Mouse (Mus musculus) hindbrain, embryonic 14.5 days (tissue): ENCODE data around the gene Sebox. TPM values are rescaled to one million over a fixed set of nuclear protein-coding genes. Genes with fewer than 3 reads are reported as not detected.
"Not testable (repeated sequence)": the region's sequence is repeated elsewhere in the genome, so short reads cannot be mapped to it uniquely, and the experiment has no call there.

ENCODE experiments used
- ATAC-seq: fragments of 200-750 bp; cut with Nextera tagmentation; 2 replicates; pipeline ENCODE4 v1.8.0; 2017; ENCODE audit warnings: moderate number of reproducible peaks, mild to moderate bottlenecking, moderate TSS enrichment, moderate library complexity; ENCODE audit not compliant: low FRiP score
- DNase-seq: peaks from one replicate; pipeline ENCODE4 v3.0.0-alpha.2; 2015; ENCODE audit warnings: low spot score
- H3K27ac ChIP-seq: fragments of 300-500 bp; sonication (generic); 2 replicates; pipeline ENCODE4 v1.5.1; 2014; ENCODE audit warnings: mild to moderate bottlenecking, moderate library complexity
- H3K27me3 ChIP-seq: fragments of 300-500 bp; sonication (generic); 2 replicates; pipeline ENCODE4 v1.6.1; 2014; ENCODE audit warnings: mild to moderate bottlenecking, low read length, mixed read lengths; ENCODE audit not compliant: control insufficient read depth, insufficient read depth
- H3K36me3 ChIP-seq: fragments of 300-500 bp; sonication (generic); replicated peaks from 2 replicates; pipeline ENCODE4 v1.6.1; 2014; ENCODE audit not compliant: control insufficient read depth, insufficient read depth
- H3K4me1 ChIP-seq: fragments of 300-500 bp; sonication (generic); replicated peaks from 2 replicates; pipeline ENCODE4 v1.6.1; 2014; ENCODE audit warnings: antibody characterized with exemption, low read length, mixed read lengths; ENCODE audit not compliant: control insufficient read depth, insufficient read depth
- H3K4me2 ChIP-seq: fragments of 300-500 bp; sonication (generic); replicated peaks from 2 replicates; pipeline ENCODE4 v1.6.1; 2014; ENCODE audit warnings: mild to moderate bottlenecking, moderate library complexity
- H3K4me3 ChIP-seq: fragments of 300-500 bp; sonication (generic); replicated peaks from 2 replicates; pipeline ENCODE4 v1.5.1; 2014; ENCODE audit warnings: mild to moderate bottlenecking, low read length
- H3K9ac ChIP-seq: fragments of 300-500 bp; sonication (generic); 2 replicates; pipeline ENCODE4 v1.6.1; 2014
- H3K9me3 ChIP-seq: fragments of 300-500 bp; sonication (generic); 2 replicates; pipeline ENCODE4 v1.6.1; 2016; ENCODE audit warnings: low read length; ENCODE audit not compliant: control insufficient read depth
- WGBS: fragments of 180-500 bp; shearing (Covaris S2); extraction: QIAGEN DNeasy Blood & Tissue Kit; methylation state at CpG from one replicate; pipeline ENCODE4 v1.1.7; 2014; 5-methylcytosine and 5-hydroxymethylcytosine counted together
- polyA plus RNA-seq: library from polyadenylated mRNA; unstranded; fragments of >200 nt; fragmentation: Nextera tagmentation; extraction: Ambion mirVana; gene quantifications from 2 replicates; pipeline ENCODE4 v1.2.1, GENCODE M21; 2014

The Sebox gene
- polyA plus RNA-seq, 1 experiment from 2014 or later = not detected

GRCm38 (mm10) chr11:78523241-78523955 lies 20.2 kb downstream of the Sebox start:
- no peak overlapping the region for H3K27ac ChIP-seq
- H3K9me3 ChIP-seq = no peaks in the 10 kb centered on the region
- H3K4me3 ChIP-seq = no peak overlapping the region
- H3K4me1 ChIP-seq = no peaks in the 10 kb centered on the region
- H3K36me3 ChIP-seq = peaks cover 100% of the 10 kb centered on the region
- peak; percentile 36 for DNase-seq
- H3K9ac ChIP-seq = no peak overlapping the region
- no peaks in the 10 kb centered on the region for H3K27me3 ChIP-seq
- no peak for ATAC-seq
- H3K4me2 ChIP-seq = no peak overlapping the region
- WGBS = 68% methylated on average over 9 of the region's 9 CpGs

GRCm38 (mm10) chr11:78524838-78525237 lies 21.6 kb downstream of the Sebox start:
- H3K9ac ChIP-seq = no peak overlapping the region
- no peak overlapping the region for H3K4me3 ChIP-seq
- WGBS = 77% methylated on average over 2 of the region's 2 CpGs
- no peak for ATAC-seq
- H3K27me3 ChIP-seq = no peaks in the 10 kb centered on the region
- H3K9me3 ChIP-seq = no peaks in the 10 kb centered on the region
- H3K4me1 ChIP-seq = no peaks in the 10 kb centered on the region
- H3K27ac ChIP-seq = no peak overlapping the region
- H3K4me2 ChIP-seq = no peak overlapping the region
- H3K36me3 ChIP-seq = peaks cover 100% of the 10 kb centered on the region
- no peak for DNase-seq

GRCm38 (mm10) chr11:78528714-78529113 lies 25.5 kb downstream of the Sebox start:
- Histone ChIP-seq H3K4me1 (no peaks in the 10 kb centered on the region), H3K4me2 (no peak overlapping the region), H3K9ac (no peak overlapping the region), H3K36me3 (peaks cover 67% of the 10 kb centered on the region), H3K4me3 (no peak overlapping the region), H3K27ac (no peak overlapping the region), H3K27me3 (no peaks in the 10 kb centered on the region), H3K9me3 (no peaks in the 10 kb centered on the region)
- DNase-seq = no peak
- no peak for ATAC-seq
- 84% methylated on average over 9 of the region's 9 CpGs for WGBS

- no peak overlapping the region for H3K9ac ChIP-seq
- no peak overlapping the region for H3K4me3 ChIP-seq
- no peak overlapping the region for H3K4me2 ChIP-seq
- peaks cover 9% of the 10 kb centered on the region for H3K4me1 ChIP-seq
- H3K36me3 ChIP-seq = peaks cover 54% of the 10 kb centered on the region
- H3K27me3 ChIP-seq = no peaks in the 10 kb centered on the region
- H3K27ac ChIP-seq = no peak overlapping the region
- DNase-seq = no peak
- ATAC-seq = no peak
- no peaks in the 10 kb centered on the region for H3K9me3 ChIP-seq
- 91% methylated on average over 12 of the region's 12 CpGs for WGBS
These were observed 26.8 kb downstream of the Sebox start for GRCm38 (mm10) chr11:78530001-78530400.

- Histone ChIP-seq H3K4me2 (no peak overlapping the region), H3K9me3 (no peaks in the 10 kb centered on the region), H3K9ac (no peak overlapping the region), H3K4me1 (peaks cover 13% of the 10 kb centered on the region), H3K27ac (no peak overlapping the region), H3K36me3 (peaks cover 44% of the 10 kb centered on the region), H3K27me3 (no peaks in the 10 kb centered on the region), H3K4me3 (no peak overlapping the region)
- ATAC-seq (no peak), DNase-seq (no peak)
- whole genome bisulfite sequencing = 82% methylated on average over 6 of the region's 6 CpGs
These were observed 27.8 kb downstream of the Sebox start for GRCm38 (mm10) chr11:78531046-78531445.

GRCm38 (mm10) chr11:78531515-78531914 lies 28.3 kb downstream of the Sebox start:
- peaks cover 39% of the 10 kb centered on the region for H3K36me3 ChIP-seq
- peaks cover 13% of the 10 kb centered on the region for H3K4me1 ChIP-seq
- not testable (repeated sequence) for H3K27ac ChIP-seq, H3K9ac ChIP-seq, H3K4me3 ChIP-seq, DNase-seq, H3K27me3 ChIP-seq, H3K4me2 ChIP-seq, ATAC-seq, H3K9me3 ChIP-seq
- WGBS = 98% methylated on average over 10 of the region's 10 CpGs

- Histone ChIP-seq H3K27me3 (no peaks in the 10 kb centered on the region), H3K36me3 (peaks cover 19% of the 10 kb centered on the region), H3K4me2 (peak overlapping the region; percentile 86), H3K9ac (no peak overlapping the region), H3K4me1 (peaks cover 26% of the 10 kb centered on the region), H3K27ac (no peak overlapping the region), H3K4me3 (peak overlapping the region; percentile 75), H3K9me3 (no peaks in the 10 kb centered on the region)
- WGBS = 95% methylated on average over 4 of the region's 4 CpGs
- ATAC-seq (no peak), DNase-seq (no peak)
These were observed 31.3 kb downstream of the Sebox start for GRCm38 (mm10) chr11:78534516-78534915.

GRCm38 (mm10) chr11:78535376-78536079 lies 32.3 kb downstream of the Sebox start:
- ATAC-seq (peak; percentile 5; the same call in 1 of the 2 replicates), DNase-seq (peak; percentile 65)
- WGBS = 1% methylated on average over 23 of the region's 23 CpGs
- peaks cover 20% of the 10 kb centered on the region for H3K36me3 ChIP-seq
- no peaks in the 10 kb centered on the region for H3K9me3 ChIP-seq
- peak overlapping the region; percentile 77 for H3K27ac ChIP-seq
- peaks cover 26% of the 10 kb centered on the region for H3K4me1 ChIP-seq
- peak overlapping the region; percentile 75 for H3K4me3 ChIP-seq
- H3K9ac ChIP-seq = peak overlapping the region; percentile 59
- peak overlapping the region; percentile 86 for H3K4me2 ChIP-seq
- H3K27me3 ChIP-seq = no peaks in the 10 kb centered on the region

GRCm38 (mm10) chr11:78536080-78536689 lies 32.9 kb downstream of the Sebox start, which contains the start of the genes Tnfaip1 and Ift20:
TSS of gene Tnfaip1 (minus strand) at chr11:78536332.
TSS of gene Ift20 (plus strand) at chr11:78536361.
- Histone ChIP-seq H3K36me3 (peaks cover 27% of the 10 kb centered on the region), H3K4me3 (peak within 1 kb of the TSS; percentile 75), H3K4me1 (peaks cover 26% of the 10 kb centered on the region), H3K9ac (peak within 1 kb of the TSS; percentile 88), H3K9me3 (no peaks in the 10 kb centered on the region), H3K27ac (peak within 1 kb of the TSS; percentile 86), H3K27me3 (no peaks in the 10 kb centered on the region), H3K4me2 (peak within 1 kb of the TSS; percentile 87)
- ATAC-seq (peak; percentile 98), DNase-seq (peak; percentile 98)
- under 1% methylated on average over 52 of the region's 52 CpGs for WGBS
